Mouse (Mus musculus): ENCODE results near the gene Krt88. TPM values are rescaled to one million over a fixed set of nuclear protein-coding genes. Genes with fewer than 3 reads are reported as not detected.

Gene Krt88
- 0.16 TPM in 1 of 2 replicates, not detected in the other for polyA plus RNA-seq (2012; ENCODE audit: low replicate concordance)

DNA sequence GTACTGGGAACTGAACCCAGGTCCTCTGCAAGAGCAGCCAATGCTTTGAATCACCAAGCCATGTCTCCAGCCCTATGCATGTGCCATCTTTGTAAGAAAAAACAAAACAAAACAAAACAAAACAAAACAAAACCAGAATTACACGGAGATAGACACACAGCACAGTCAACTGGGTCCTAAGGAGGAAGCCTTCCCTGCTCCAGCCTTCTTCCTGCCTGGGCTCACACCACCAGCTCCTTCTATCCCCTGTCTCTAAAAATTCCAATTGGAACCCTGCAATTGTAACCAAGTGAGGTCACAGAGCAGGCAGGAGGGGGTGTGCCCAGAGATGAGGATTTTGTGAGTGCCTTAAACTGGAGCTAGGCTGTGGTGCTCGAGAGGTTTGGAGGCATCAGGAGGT lies at the start of gene Krt88:
Krt88 (plus strand) TSS at position 301 of the 400 bp plus-strand sequence.

DNA sequence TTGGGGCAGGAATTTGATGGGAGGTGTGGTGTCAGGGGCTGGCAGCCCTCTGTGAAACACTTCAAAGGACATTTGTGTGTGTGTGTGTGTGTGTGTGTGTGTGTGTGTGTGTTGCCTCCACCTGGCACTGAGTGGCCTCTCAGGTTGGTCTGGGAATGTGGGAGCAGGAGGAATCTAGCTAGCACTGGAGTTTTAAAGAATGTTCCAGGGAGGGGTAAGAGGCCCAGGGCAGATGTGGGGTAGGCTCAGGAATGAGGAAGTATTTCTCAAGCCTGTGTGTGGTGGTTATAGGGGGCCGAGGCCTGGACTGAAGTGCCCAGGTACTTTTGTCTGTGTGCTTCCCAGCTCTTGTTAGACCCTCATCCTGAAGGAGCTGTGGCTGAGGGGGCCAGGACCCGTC lies 36.8 kb upstream of the Krt88 start, which contains the start of gene Krt7:
Krt7 (plus strand) TSS at position 269 of the 400 bp plus-strand sequence.

DNA sequence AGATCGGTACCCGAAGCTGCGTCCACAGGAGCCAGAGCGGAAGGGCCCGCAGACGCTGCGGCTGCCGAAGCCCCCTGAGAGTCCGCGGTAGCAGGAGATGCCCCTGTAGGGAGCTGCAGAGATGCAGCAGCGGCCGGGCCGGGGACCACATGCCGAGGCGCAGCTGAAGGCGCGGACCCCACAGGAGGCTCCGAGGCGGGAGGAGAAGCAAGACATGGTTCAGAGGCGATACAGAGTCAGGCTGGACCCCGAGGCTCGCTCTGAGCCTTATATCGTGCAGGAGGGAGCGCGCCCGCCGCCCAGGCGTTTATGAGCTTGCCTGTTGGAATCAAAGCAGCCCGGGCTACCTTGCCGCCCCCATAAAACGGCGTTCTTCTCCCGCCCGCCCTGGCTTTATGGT lies 9.0 kb upstream of the Krt88 start, which contains the start of gene Krt87:
Krt87 (minus strand) TSS at position 250 of the 400 bp plus-strand sequence.

DNA sequence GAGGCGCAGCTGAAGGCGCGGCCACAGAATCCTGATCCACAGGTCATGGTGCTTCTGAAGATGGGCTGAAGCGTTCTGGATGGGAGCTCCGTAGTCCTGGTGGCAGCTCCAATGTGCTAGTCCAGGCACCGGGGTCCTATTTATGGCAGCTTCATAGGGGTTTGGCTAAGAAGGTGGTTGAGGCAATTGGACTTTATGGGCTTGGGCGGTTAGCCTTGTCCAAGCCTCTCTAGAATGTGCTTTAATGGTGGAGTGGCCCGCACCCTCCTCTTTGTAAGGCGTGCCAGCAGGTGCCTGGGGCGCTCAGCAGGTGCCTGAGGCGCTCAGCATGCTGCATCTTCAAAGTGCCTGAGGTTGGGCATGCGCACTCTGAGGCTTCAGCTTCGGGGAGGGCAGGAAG lies 16.1 kb downstream of the Krt88 start, which contains the start of gene Krt81:
Krt81 (minus strand) TSS at position 101 of the 400 bp plus-strand sequence.

DNA sequence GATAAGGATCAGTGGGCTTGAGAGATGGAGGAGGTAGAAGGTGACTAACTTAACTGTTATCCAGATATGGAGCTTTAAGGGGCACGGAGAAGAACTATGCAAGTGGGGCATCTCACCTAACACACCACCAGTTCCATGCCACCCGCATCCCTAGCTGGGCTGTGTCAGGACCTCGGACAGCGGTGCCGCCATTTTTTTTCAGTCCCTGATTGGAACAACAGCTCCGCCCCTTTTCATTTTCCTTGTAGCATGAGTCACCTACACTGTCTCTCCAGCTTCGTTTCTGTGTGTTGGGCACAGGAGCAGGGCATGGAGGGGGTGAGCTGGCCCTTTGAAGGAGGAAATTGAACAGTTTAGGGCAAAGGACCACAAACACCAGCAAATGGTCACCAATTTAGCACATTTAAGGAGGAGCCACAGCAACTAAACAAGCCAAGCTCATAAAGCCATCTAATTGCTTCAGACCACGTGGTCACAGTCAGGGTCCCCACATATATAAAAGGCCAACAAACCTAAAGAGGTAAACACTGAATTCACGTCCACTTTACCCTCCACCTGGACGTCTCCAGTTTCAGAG lies 25.5 kb downstream of the Krt88 start, which contains the start of gene Krt86:
Krt86 (plus strand) TSS at position 527 of the 577 bp plus-strand sequence.

DNA sequence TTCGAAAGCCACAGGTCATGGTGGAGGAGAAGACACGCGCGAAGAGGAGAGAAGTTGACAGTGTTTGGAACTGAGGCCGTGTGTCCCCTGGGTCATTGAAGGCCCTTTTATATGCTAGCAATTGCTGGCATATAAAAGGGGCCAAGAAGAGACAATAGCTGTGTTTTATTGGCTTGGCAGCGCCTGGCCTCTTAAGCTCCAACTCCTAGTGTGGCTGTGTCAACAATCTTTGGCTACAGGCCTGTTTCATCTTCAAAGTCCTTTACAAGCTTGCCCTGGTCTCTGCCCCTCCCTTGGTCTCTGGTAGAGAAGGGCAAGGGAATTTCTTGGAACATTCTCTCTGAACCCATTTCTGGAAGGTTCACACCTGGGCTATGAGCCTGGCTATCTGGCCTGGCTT lies 43.9 kb downstream of the Krt88 start, which contains the start of gene Krt83:
Krt83 (minus strand) TSS at position 82 of the 400 bp plus-strand sequence.

Other genes starting within 250 kb of the Krt88 start
- 6.1 and 16.8 TPM in 2 replicates for gene Grasp, start 223.6 kb upstream of the Krt88 start, polyA plus RNA-seq (2012; ENCODE audit: low replicate concordance)
- 57.9 and 89.1 TPM in 2 replicates for gene Nr4a1, start 193.5 kb upstream of the Krt88 start, polyA plus RNA-seq (2012; ENCODE audit: low replicate concordance)
- gene Atg101, start 163.5 kb upstream of the Krt88 start, polyA plus RNA-seq (2012; ENCODE audit: low replicate concordance): 42.2 and 52.1 TPM in 2 replicates
- gene 6030408B16Rik, start 154.5 kb upstream of the Krt88 start, polyA plus RNA-seq (2012; ENCODE audit: low replicate concordance): not detected in 2 replicates
- gene Krt80, start 77.6 kb upstream of the Krt88 start, polyA plus RNA-seq (2012; ENCODE audit: low replicate concordance): 10.3 and 16.1 TPM in 2 replicates
- gene Krt7, start 36.7 kb upstream of the Krt88 start, polyA plus RNA-seq (2012; ENCODE audit: low replicate concordance): 0.47 and 0.86 TPM in 2 replicates
- not detected in 2 replicates for gene Krt87, start 8.9 kb upstream of the Krt88 start, polyA plus RNA-seq (2012; ENCODE audit: low replicate concordance)
- gene Krt81, start 16.0 kb downstream of the Krt88 start, polyA plus RNA-seq (2012; ENCODE audit: low replicate concordance): not detected in 2 replicates
- gene Krt86, start 25.7 kb downstream of the Krt88 start, polyA plus RNA-seq (2012; ENCODE audit: low replicate concordance): 0.92 and 3.3 TPM in 2 replicates
- gene Krt83, start 43.8 kb downstream of the Krt88 start, polyA plus RNA-seq (2012; ENCODE audit: low replicate concordance): 0.16 and 0.17 TPM in 2 replicates
- not detected in 2 replicates for gene Gm49425, start 69.5 kb downstream of the Krt88 start, polyA plus RNA-seq (2012; ENCODE audit: low replicate concordance)
- not detected in 2 replicates for gene Krt84, start 85.1 kb downstream of the Krt88 start, polyA plus RNA-seq (2012; ENCODE audit: low replicate concordance)
- not detected in 2 replicates for gene Krt82, start 102.9 kb downstream of the Krt88 start, polyA plus RNA-seq (2012; ENCODE audit: low replicate concordance)
- not detected in 2 replicates for gene Krt90, start 115.2 kb downstream of the Krt88 start, polyA plus RNA-seq (2012; ENCODE audit: low replicate concordance)
- gene Krt75, start 126.2 kb downstream of the Krt88 start, polyA plus RNA-seq (2012; ENCODE audit: low replicate concordance): not detected in 2 replicates
- not detected in 2 replicates for gene Gm5414, start 180.4 kb downstream of the Krt88 start, polyA plus RNA-seq (2012; ENCODE audit: low replicate concordance)
- gene Gm5478, start 199.6 kb downstream of the Krt88 start, polyA plus RNA-seq (2012; ENCODE audit: low replicate concordance): not detected in 2 replicates
- gene Krt6b, start 232.5 kb downstream of the Krt88 start, polyA plus RNA-seq (2012; ENCODE audit: low replicate concordance): not detected in 2 replicates
- gene Krt6a, start 246.6 kb downstream of the Krt88 start, polyA plus RNA-seq (2012; ENCODE audit: low replicate concordance): not detected in 2 replicates